Mouse (Mus musculus): Measurements from ENCODE around the gene Slco6d1. TPM values are rescaled to one million over a fixed set of nuclear protein-coding genes. Genes with fewer than 3 reads are reported as not detected.
"Not testable (repeated sequence)": the region's sequence is repeated elsewhere in the genome, so short reads cannot be mapped to it uniquely, and the experiment has no call there.

The Slco6d1 gene
- not detected for polyA plus RNA-seq (2017; shearing (Covaris generic))

GRCm38 (mm10) chr1:98420824-98421223 lies at the start of gene Slco6d1:
Gene Slco6d1, plus strand, starts transcription at chr1:98421124.
- ATAC-seq = no peak

- no peak for ATAC-seq
Measured at GRCm38 (mm10) chr1:98392001-98392400, 28.9 kb upstream of the Slco6d1 start.

- no peak for ATAC-seq
Measured at GRCm38 (mm10) chr1:98447929-98448328, 27.0 kb downstream of the Slco6d1 start.

GRCm38 (mm10) chr1:98459224-98459623 lies 38.3 kb downstream of the Slco6d1 start:
- not testable (repeated sequence) for ATAC-seq

GRCm38 (mm10) chr1:98476381-98476780 lies 55.5 kb downstream of the Slco6d1 start:
- not testable (repeated sequence) for ATAC-seq

GRCm38 (mm10) chr1:98479243-98479642 lies 58.3 kb downstream of the Slco6d1 start:
- ATAC-seq = no peak

GRCm38 (mm10) chr1:98505982-98506381 lies 85.1 kb downstream of the Slco6d1 start:
- no peak for ATAC-seq

GRCm38 (mm10) chr1:98522977-98523376 lies 102.1 kb downstream of the Slco6d1 start:
- ATAC-seq = no peak

GRCm38 (mm10) chr1:98523537-98523936 lies 102.6 kb downstream of the Slco6d1 start:
- ATAC-seq = no peak

- ATAC-seq = not testable (repeated sequence)
Measured at GRCm38 (mm10) chr1:98528368-98528767, 107.4 kb downstream of the Slco6d1 start.

- ATAC-seq = no peak
Measured at GRCm38 (mm10) chr1:98545372-98545771, 124.4 kb downstream of the Slco6d1 start.

- ATAC-seq = no peak
Measured at GRCm38 (mm10) chr1:98554388-98554787, 133.5 kb downstream of the Slco6d1 start.

- no peak for ATAC-seq
Measured at GRCm38 (mm10) chr1:98565701-98566100, 144.8 kb downstream of the Slco6d1 start.
